Mouse (Mus musculus) heart, embryonic 13.5 days (tissue): ENCODE measurements at regions not wholly inside any gene's neighbourhood (a gene's known extent, or its start where the extent isn't known, plus 50 kb on each side); places are given as distances from the start of the nearest gene placed in this dataset.
"Not testable (repeated sequence)": the region's sequence is repeated elsewhere in the genome, so short reads cannot be mapped to it uniquely, and the experiment has no call there.

Experiments
- ATAC-seq: fragments of 200-750 bp; cut with Nextera tagmentation; 2 replicates; pipeline ENCODE4 v1.8.0; 2017; ENCODE audit warnings: moderate TSS enrichment; ENCODE audit not compliant: insufficient number of reproducible peaks, low FRiP score, low TSS enrichment; ENCODE audit errors: extremely low read depth
- H3K27ac ChIP-seq: fragments of 300-500 bp; sonication (generic); replicated peaks from 2 replicates; pipeline ENCODE4 v1.5.1; 2015; ENCODE audit warnings: moderate library complexity, mild to moderate bottlenecking, inconsistent platforms
- H3K27me3 ChIP-seq: fragments of 300-500 bp; sonication (generic); replicated peaks from 2 replicates; pipeline ENCODE4 v1.6.1; 2015; ENCODE audit warnings: mild to moderate bottlenecking, inconsistent platforms
- H3K36me3 ChIP-seq: fragments of 300-500 bp; sonication (generic); 2 replicates; pipeline ENCODE4 v1.6.1; 2015; ENCODE audit warnings: mild to moderate bottlenecking, inconsistent platforms
- H3K4me1 ChIP-seq: fragments of 300-500 bp; sonication (generic); 2 replicates; pipeline ENCODE4 v1.6.1; 2015; ENCODE audit warnings: inconsistent platforms
- H3K4me2 ChIP-seq: fragments of 300-500 bp; sonication (generic); 2 replicates; pipeline ENCODE4 v1.6.1; 2015; ENCODE audit warnings: inconsistent platforms, mild to moderate bottlenecking, moderate library complexity
- H3K4me3 ChIP-seq: fragments of 300-500 bp; sonication (generic); 2 replicates; pipeline ENCODE4 v1.5.1; 2015; ENCODE audit warnings: moderate library complexity, mild to moderate bottlenecking, inconsistent platforms
- H3K9ac ChIP-seq: fragments of 300-500 bp; sonication (generic); 2 replicates; pipeline ENCODE4 v1.6.1; 2015; ENCODE audit warnings: inconsistent platforms, mild to moderate bottlenecking, moderate library complexity
- H3K9me3 ChIP-seq: fragments of 300-500 bp; sonication (generic); 2 replicates; pipeline ENCODE4 v1.6.1; 2016; ENCODE audit warnings: inconsistent platforms
- WGBS: fragments of 180-500 bp; shearing (Covaris S2); methylation state at CpG from one replicate; pipeline ENCODE4 v1.1.7; 2015; ENCODE audit warnings: mixed read lengths; 5-methylcytosine and 5-hydroxymethylcytosine counted together

DNA sequence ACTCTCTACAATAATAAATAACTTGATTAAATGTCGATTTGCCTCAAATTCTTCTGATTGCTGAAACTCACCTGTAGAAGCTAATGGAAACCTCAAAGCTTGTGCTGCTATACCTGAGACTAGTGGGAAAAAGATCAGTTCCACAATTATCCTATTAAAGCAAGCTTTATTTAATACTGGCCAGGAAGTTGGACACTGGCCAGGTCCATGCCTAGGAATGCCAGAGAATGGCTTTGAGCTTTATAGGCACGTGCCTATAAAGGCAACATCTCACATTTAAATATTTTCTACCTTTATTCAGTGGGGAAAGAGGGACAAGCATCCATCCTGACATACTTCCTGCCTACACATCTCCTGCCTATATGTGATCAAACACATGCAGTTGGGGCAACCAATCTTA lies 575.8 kb downstream of the Cypt12 start:
- Histone ChIP-seq H3K4me1 (no peaks in the 10 kb centered on the region), H3K4me2 (no peak overlapping the region), H3K36me3 (no peaks in the 10 kb centered on the region), H3K27me3 (no peaks in the 10 kb centered on the region), H3K9me3 (no peaks in the 10 kb centered on the region), H3K9ac (no peak overlapping the region), H3K27ac (no peak overlapping the region), H3K4me3 (no peak overlapping the region)
- no peak for ATAC-seq
- 59% methylated on average over 2 of the region's 2 CpGs for WGBS

DNA sequence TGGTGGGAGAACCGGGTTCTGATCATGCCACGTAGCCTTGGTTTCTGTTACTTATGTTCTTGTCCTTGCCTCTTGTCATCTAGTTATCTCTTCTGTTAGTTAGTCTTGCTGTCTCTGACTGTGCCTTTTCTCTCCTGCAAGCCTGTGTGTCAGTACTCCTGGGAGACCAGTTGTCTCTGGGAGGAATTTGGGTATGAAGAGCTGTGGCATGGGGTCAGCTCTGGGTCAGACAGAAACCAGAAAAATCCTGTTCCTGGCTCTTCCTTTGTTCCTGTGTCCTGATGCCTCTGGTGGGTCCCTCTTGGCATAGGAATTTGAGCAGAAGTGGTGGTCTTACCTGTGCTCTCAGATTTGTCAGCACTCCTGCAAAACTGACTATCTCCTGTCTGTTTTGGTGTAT lies 609.0 kb downstream of the Cypt12 start:
- H3K4me2 ChIP-seq, result no peak overlapping the region
- no peak overlapping the region for H3K4me3 ChIP-seq
- no peaks in the 10 kb centered on the region for H3K36me3 ChIP-seq
- H3K27me3 ChIP-seq, result no peaks in the 10 kb centered on the region
- no peak for ATAC-seq
- H3K9me3 ChIP-seq, result no peaks in the 10 kb centered on the region
- no peak overlapping the region for H3K27ac ChIP-seq
- WGBS, result 78% methylated on average over 2 of the region's 2 CpGs
- no peaks in the 10 kb centered on the region for H3K4me1 ChIP-seq
- no peak overlapping the region for H3K9ac ChIP-seq

- ATAC-seq, result no peak
Observed at GRCm38 (mm10) chr3:18560282-18560785, 612.1 kb downstream of the Cypt12 start.

GRCm38 (mm10) chr3:18580911-18581626 lies 632.9 kb downstream of the Cypt12 start:
- H3K4me3 ChIP-seq, H3K27me3 ChIP-seq, H3K9ac ChIP-seq, H3K4me1 ChIP-seq, H3K9me3 ChIP-seq, H3K36me3 ChIP-seq, H3K27ac ChIP-seq, H3K4me2 ChIP-seq, ATAC-seq: not testable (repeated sequence)
- 58% methylated on average over 12 of the region's 12 CpGs for WGBS

More at GRCm38 (mm10) chr3:18560282-18560785, 612.1 kb downstream of the Cypt12 start:
- H3K27me3 ChIP-seq, result no peaks in the 10 kb centered on the region
- no peak overlapping the region for H3K27ac ChIP-seq
- H3K36me3 ChIP-seq, result no peaks in the 10 kb centered on the region
- no peak overlapping the region for H3K4me2 ChIP-seq
- H3K4me1 ChIP-seq, result no peaks in the 10 kb centered on the region
- no peak overlapping the region for H3K4me3 ChIP-seq
- H3K9ac ChIP-seq, result no peak overlapping the region
- WGBS, result 65% methylated on average over 4 of the region's 4 CpGs
- H3K9me3 ChIP-seq, result no peaks in the 10 kb centered on the region

DNA sequence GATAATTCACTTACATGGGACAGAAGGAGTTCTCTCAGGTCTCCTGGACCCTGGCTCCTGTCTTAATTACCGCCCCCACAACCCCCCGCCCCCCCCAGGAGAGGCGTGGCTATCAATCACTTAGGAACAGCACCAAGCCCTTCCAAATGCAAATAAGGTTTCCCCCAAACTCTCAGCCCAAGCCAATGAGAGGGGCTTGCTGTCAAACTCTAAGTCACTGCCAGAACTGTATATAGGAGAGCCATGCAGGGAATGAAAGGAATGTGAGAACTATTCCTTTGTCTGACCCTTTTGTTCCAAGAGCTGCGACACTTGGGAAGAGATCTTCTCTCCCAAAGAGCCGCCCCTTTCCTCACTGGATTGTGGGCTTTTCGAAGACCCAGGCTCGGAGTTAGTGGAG lies 672.4 kb downstream of the Cypt12 start:
- Histone ChIP-seq H3K4me2 (no peak overlapping the region), H3K4me1 (peaks cover 26% of the 10 kb centered on the region), H3K36me3 (no peaks in the 10 kb centered on the region), H3K27me3 (no peaks in the 10 kb centered on the region), H3K9me3 (no peaks in the 10 kb centered on the region), H3K27ac (no peak overlapping the region), H3K9ac (no peak overlapping the region), H3K4me3 (no peak overlapping the region)
- no peak for ATAC-seq
- 31% methylated on average over 7 of the region's 7 CpGs for WGBS

- peak overlapping the region; percentile 77 for H3K9ac ChIP-seq
- peaks cover 33% of the 10 kb centered on the region for H3K4me1 ChIP-seq
- H3K4me2 ChIP-seq, result peak overlapping the region; percentile 78
- peak overlapping the region; percentile 56 for H3K4me3 ChIP-seq
- 4% methylated on average over 4 of the region's 4 CpGs for WGBS
- no peaks in the 10 kb centered on the region for H3K9me3 ChIP-seq
- peak overlapping the region; percentile 89 for H3K27ac ChIP-seq
- peak; percentile 29; the same call in 1 of the 2 replicates for ATAC-seq
- H3K36me3 ChIP-seq, result no peaks in the 10 kb centered on the region
- no peaks in the 10 kb centered on the region for H3K27me3 ChIP-seq
Observed at GRCm38 (mm10) chr3:18623831-18624304, 675.7 kb downstream of the Cypt12 start.

DNA sequence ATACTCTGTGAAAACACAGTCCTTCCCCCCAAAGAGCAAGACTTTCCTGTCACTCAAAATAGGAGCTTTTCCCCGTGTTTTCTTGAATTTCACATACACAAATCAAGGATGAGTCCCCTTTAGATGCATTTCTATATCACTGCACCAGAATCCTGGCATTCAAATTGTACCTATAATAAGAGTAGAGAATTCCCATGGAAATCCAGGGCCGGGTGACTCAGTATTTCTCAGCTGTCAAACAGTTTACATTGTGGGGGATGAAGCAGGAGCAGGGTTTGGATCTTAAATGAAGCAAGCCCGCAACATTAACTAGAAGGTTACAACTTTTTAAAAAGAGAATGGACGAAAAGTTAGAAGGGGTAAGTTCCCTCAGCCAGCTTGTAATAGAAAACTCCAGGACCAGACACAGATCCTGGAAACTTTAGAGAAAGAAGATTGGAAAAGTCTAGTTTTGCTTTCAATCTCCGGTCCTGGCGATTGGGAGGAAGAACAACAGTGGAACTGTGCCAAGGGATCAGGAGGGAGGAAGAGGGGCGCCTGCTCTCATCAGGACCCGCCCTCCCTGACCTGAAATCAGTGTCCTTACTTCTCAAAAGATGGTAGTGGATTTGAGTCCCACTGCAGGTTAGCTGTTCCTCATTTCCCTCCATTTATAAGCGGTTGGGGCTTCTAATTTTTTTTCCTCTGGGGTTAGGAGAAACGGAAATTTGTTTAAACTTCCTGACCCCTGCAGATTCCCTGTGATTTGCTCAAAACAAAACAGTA lies 676.4 kb downstream of the Cypt12 start:
- no peak for ATAC-seq
- Histone ChIP-seq H3K4me3 (peak overlapping the region; percentile 56), H3K4me1 (peaks cover 33% of the 10 kb centered on the region), H3K4me2 (peak overlapping the region; percentile 78), H3K36me3 (no peaks in the 10 kb centered on the region), H3K27ac (peak overlapping the region; percentile 89), H3K27me3 (no peaks in the 10 kb centered on the region), H3K9me3 (no peaks in the 10 kb centered on the region), H3K9ac (peak overlapping the region; percentile 77)
- WGBS, result 3% methylated on average over 10 of the region's 10 CpGs

GRCm38 (mm10) chr3:18625395-18626328 lies 677.5 kb downstream of the Cypt12 start:
- no peaks in the 10 kb centered on the region for H3K36me3 ChIP-seq
- no peaks in the 10 kb centered on the region for H3K27me3 ChIP-seq
- H3K4me2 ChIP-seq, result peak overlapping the region; percentile 78
- peak overlapping the region; percentile 56 for H3K4me3 ChIP-seq
- peak overlapping the region; percentile 77 for H3K9ac ChIP-seq
- peak; percentile 43; the same call in 1 of the 2 replicates for ATAC-seq
- H3K27ac ChIP-seq, result peak overlapping the region; percentile 89
- 3% methylated on average over 32 of the region's 32 CpGs for WGBS
- no peaks in the 10 kb centered on the region for H3K9me3 ChIP-seq
- peaks cover 30% of the 10 kb centered on the region for H3K4me1 ChIP-seq

GRCm38 (mm10) chr3:18626375-18626774 lies 678.2 kb downstream of the Cypt12 start:
- peaks cover 23% of the 10 kb centered on the region for H3K4me1 ChIP-seq
- no peaks in the 10 kb centered on the region for H3K27me3 ChIP-seq
- no peaks in the 10 kb centered on the region for H3K36me3 ChIP-seq
- peak overlapping the region; percentile 78 for H3K4me2 ChIP-seq
- no peak for ATAC-seq
- H3K4me3 ChIP-seq, result peak overlapping the region; percentile 56; the same call in 1 of the 2 replicates
- H3K9me3 ChIP-seq, result no peaks in the 10 kb centered on the region
- H3K27ac ChIP-seq, result 0 out of 2 replicates have a peak overlapping the region, but pooled peaks have one; percentile 89
- 49% methylated on average over 6 of the region's 6 CpGs for WGBS
- H3K9ac ChIP-seq, result peak overlapping the region; percentile 77

DNA sequence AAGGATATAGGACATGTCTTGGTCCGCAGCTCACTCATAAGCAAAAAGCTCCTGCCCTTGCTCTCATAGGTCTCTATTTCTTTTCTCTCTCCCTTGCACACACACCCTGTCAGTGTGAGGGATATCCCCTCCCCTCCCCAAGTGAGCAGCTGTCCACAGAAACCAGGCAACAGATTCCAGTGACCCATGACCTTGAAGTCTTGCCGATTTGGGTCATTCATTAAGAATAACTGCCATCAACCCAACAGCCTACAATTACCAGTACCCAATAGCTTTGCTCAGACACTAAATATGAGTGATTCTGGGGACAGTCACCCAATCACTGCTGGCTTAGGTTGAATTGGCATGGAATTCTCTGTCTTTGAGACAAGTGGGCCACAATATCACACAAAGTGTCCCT lies 678.6 kb downstream of the Cypt12 start:
- Histone ChIP-seq H3K4me2 (no peak overlapping the region), H3K4me1 (peaks cover 23% of the 10 kb centered on the region), H3K27ac (no peak overlapping the region), H3K4me3 (no peak overlapping the region), H3K36me3 (no peaks in the 10 kb centered on the region), H3K9ac (no peak overlapping the region), H3K9me3 (no peaks in the 10 kb centered on the region), H3K27me3 (no peaks in the 10 kb centered on the region)
- 59% methylated on average over 2 of the region's 2 CpGs for WGBS
- no peak for ATAC-seq

DNA sequence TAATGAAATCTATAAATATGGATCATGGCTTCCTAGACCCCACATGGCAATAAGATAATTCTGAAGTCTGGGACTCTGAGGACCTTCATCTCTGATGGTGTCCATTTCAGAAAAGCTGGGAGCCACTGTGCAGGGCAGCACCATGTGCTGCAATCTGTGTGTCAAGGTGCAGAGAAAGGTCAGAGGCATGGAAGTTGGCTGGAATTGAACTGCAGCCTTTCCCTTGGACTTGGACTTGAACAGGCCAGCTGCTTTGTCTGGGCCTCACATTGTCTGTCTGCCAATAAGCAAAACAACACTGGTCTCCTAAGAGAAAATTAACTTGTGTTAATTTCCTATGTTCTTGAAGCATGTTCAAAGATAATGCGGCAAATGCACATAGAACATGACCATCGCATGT lies 681.0 kb downstream of the Cypt12 start:
- no peak overlapping the region for H3K27ac ChIP-seq
- peaks cover 10% of the 10 kb centered on the region for H3K4me1 ChIP-seq
- no peak overlapping the region for H3K4me3 ChIP-seq
- H3K4me2 ChIP-seq, result no peak overlapping the region
- ATAC-seq, result no peak
- 93% methylated on average over 2 of the region's 2 CpGs for WGBS
- no peaks in the 10 kb centered on the region for H3K36me3 ChIP-seq
- no peaks in the 10 kb centered on the region for H3K9me3 ChIP-seq
- no peaks in the 10 kb centered on the region for H3K27me3 ChIP-seq
- H3K9ac ChIP-seq, result no peak overlapping the region
